Mouse (Mus musculus) liver, postnatal 0 days (tissue): Measurements from ENCODE around the gene Dscam. TPM values are rescaled to one million over a fixed set of nuclear protein-coding genes. Genes with fewer than 3 reads are reported as not detected.

Source experiments
- ATAC-seq: fragments of 200-750 bp; cut with Nextera tagmentation; 2 replicates; pipeline ENCODE4 v1.8.0; 2017; ENCODE audit warnings: mild to moderate bottlenecking, moderate library complexity
- DNase-seq: peaks from one replicate; pipeline ENCODE4 v3.0.0-alpha.2; 2016
- H3K27ac ChIP-seq: fragments of 300-500 bp; sonication (generic); 2 replicates; pipeline ENCODE4 v1.5.1; 2014; ENCODE audit warnings: antibody characterized with exemption, moderate library complexity, mild to moderate bottlenecking, low read depth
- H3K27me3 ChIP-seq: fragments of 300-500 bp; sonication (generic); 2 replicates; pipeline ENCODE4 v1.6.1; 2014; ENCODE audit warnings: low read length, control low read depth, mixed read lengths; ENCODE audit not compliant: insufficient read depth
- H3K36me3 ChIP-seq: fragments of 300-500 bp; sonication (generic); replicated peaks from 2 replicates; pipeline ENCODE4 v1.6.1; 2014; ENCODE audit warnings: mild to moderate bottlenecking, control low read depth, low read length, moderate library complexity, mixed read lengths; ENCODE audit not compliant: insufficient read depth
- H3K4me1 ChIP-seq: fragments of 300-500 bp; sonication (generic); 2 replicates; pipeline ENCODE4 v1.6.1; 2014; ENCODE audit warnings: antibody characterized with exemption, mild to moderate bottlenecking, control low read depth; ENCODE audit not compliant: insufficient read depth
- H3K4me2 ChIP-seq: fragments of 300-500 bp; sonication (generic); 2 replicates; pipeline ENCODE4 v1.6.1; 2014; ENCODE audit warnings: low read depth, mild to moderate bottlenecking, low read length, moderate library complexity, mixed read lengths
- H3K4me3 ChIP-seq: fragments of 300-500 bp; sonication (generic); 2 replicates; pipeline ENCODE4 v1.5.1; 2014; ENCODE audit warnings: low read depth, low read length
- H3K9ac ChIP-seq: fragments of 300-500 bp; sonication (generic); replicated peaks from 2 replicates; pipeline ENCODE4 v1.6.1; 2014; ENCODE audit warnings: mild to moderate bottlenecking, moderate library complexity
- H3K9me3 ChIP-seq: fragments of 300-500 bp; sonication (generic); 2 replicates; pipeline ENCODE4 v1.6.1; 2016; ENCODE audit warnings: mild to moderate bottlenecking, control low read depth, low read length, mixed read lengths
- CTCF ChIP-seq: sonication (generic); IDR thresholded peaks from 2 replicates; pipeline ENCODE4 v1.5.1; 2016; ENCODE audit warnings: antibody characterized with exemption, low read depth
- EP300 ChIP-seq: IDR thresholded peaks from 2 replicates; pipeline ENCODE4 v1.6.1; 2016; ENCODE audit warnings: antibody characterized with exemption, low read depth, mild to moderate bottlenecking
- WGBS: fragments of 180-500 bp; shearing (Covaris S2); extraction: QIAGEN DNeasy Blood & Tissue Kit; methylation state at CpG from one replicate; pipeline ENCODE4 v1.1.7; 2014; ENCODE audit not compliant: insufficient replicate concordance; 5-methylcytosine and 5-hydroxymethylcytosine counted together
- polyA plus RNA-seq: library from polyadenylated mRNA; unstranded; fragments of >200 nt; fragmentation: Nextera tagmentation; extraction: Ambion mirVana; gene quantifications from 2 replicates; pipeline ENCODE4 v1.2.1, GENCODE M21; 2015

The Dscam gene
- polyA plus RNA-seq, 1 experiment from 2014 or later: not detected

DNA sequence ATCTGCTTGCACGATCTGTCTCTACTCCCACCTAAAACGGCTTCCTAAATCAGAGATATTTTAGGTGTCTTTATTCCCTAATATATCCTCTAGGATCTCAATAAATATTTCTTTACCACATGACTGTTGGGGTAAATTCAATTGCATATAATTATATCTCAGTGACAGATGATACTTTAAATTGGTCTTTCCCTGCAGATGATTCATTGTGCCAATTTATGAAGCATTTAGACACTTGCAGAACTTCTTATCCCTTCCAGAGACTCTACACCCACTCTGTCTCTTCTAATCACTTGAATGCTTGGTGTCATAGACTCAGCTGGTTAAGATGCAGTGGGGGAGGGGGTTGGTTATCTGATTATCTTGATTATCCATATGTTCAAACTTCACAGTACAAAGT, 97.9 kb downstream of the Dscam start:
- Histone ChIP-seq H3K9ac (no peak overlapping the region), H3K4me2 (no peak overlapping the region), H3K4me3 (no peak overlapping the region), H3K27ac (no peak overlapping the region), H3K36me3 (no peaks in the 10 kb centered on the region), H3K4me1 (no peaks in the 10 kb centered on the region; the same call in 1 of the 2 replicates), H3K9me3 (no peaks in the 10 kb centered on the region), H3K27me3 (no peaks in the 10 kb centered on the region)
- TF ChIP-seq CTCF (no peak), EP300 (no peak)
- no peak for DNase-seq
- WGBS: 90% methylated on average over 2 of the region's 2 CpGs
- ATAC-seq: no peak

DNA sequence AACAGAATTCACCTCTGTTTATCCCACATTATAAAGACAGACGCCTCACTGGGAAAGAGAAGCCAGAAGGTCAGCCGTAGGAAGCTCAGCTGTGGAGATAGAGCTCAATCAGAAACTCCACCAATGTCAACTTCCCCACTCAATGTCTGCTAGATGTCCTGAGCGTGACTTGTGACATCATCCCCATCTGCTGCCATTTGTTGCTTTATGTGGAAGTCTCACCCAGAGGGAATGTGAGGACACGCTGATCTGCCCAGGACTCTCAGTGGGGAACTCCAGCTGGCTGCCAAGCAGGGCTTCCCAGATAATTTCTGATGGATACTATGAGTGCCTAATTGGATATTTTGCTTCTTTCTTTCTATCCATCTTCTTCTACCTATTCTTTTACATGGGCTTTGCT, 103.7 kb downstream of the Dscam start:
- no peak overlapping the region for H3K4me3 ChIP-seq
- H3K9ac ChIP-seq: no peak overlapping the region
- H3K27me3 ChIP-seq: no peaks in the 10 kb centered on the region
- no peaks in the 10 kb centered on the region for H3K4me1 ChIP-seq
- no peak overlapping the region for H3K27ac ChIP-seq
- 66% methylated on average over 4 of the region's 4 CpGs for WGBS
- no peak for TF ChIP-seq CTCF
- TF ChIP-seq EP300: no peak
- no peak overlapping the region for H3K4me2 ChIP-seq
- H3K36me3 ChIP-seq: no peaks in the 10 kb centered on the region
- ATAC-seq: no peak
- no peaks in the 10 kb centered on the region for H3K9me3 ChIP-seq
- no peak for DNase-seq

DNA sequence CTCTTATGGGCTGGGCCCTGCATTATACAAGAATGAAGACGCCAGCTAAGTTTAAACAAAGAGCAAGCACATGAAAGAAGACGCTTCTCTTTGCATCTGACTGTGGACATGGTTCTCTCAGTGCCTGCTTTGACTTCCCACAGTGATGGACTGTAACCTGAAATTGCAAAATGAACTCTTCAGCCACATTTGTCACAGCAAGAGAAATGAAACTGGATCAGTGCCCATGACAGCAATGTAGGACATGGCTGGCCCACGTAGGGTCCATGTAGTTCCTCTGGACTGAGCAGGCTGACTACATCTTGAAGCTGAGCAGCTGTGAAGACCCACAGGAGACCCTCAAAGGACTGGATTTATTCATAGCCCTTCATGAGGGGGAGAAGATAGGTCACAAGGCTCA, 108.3 kb downstream of the Dscam start:
- Histone ChIP-seq H3K9ac (no peak overlapping the region), H3K36me3 (no peaks in the 10 kb centered on the region), H3K9me3 (no peaks in the 10 kb centered on the region), H3K4me1 (no peaks in the 10 kb centered on the region), H3K27ac (no peak overlapping the region), H3K4me3 (no peak overlapping the region), H3K27me3 (no peaks in the 10 kb centered on the region), H3K4me2 (no peak overlapping the region)
- WGBS: 71% methylated on average over 3 of the region's 3 CpGs
- TF ChIP-seq EP300 (no peak), CTCF (no peak)
- no peak for ATAC-seq
- no peak for DNase-seq

DNA sequence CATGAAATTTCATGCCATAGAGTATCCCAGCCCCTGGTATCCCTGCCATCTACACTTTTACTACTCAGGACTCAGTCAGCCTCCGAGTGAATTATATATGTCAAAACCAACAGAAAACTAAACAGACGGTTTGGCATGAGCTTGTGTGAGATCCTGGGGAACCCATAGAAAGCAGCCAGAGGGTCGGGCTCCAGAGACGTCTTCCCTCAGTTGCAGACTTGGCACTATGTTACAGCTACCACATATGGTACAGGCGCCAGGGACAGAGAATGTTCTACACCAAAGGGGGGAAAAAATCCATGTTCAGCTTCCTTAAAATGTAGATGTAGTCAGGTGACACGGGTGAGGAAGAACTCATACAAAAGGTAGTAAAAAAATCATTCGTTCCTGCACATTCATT, 109.2 kb downstream of the Dscam start:
- H3K27ac ChIP-seq: no peak overlapping the region
- H3K27me3 ChIP-seq: no peaks in the 10 kb centered on the region
- WGBS: 68% methylated on average over 7 of the region's 7 CpGs
- no peaks in the 10 kb centered on the region for H3K4me1 ChIP-seq
- H3K4me2 ChIP-seq: no peak overlapping the region
- H3K36me3 ChIP-seq: no peaks in the 10 kb centered on the region
- no peak overlapping the region for H3K9ac ChIP-seq
- no peak overlapping the region for H3K4me3 ChIP-seq
- TF ChIP-seq CTCF (no peak), EP300 (no peak)
- no peaks in the 10 kb centered on the region for H3K9me3 ChIP-seq
- DNase-seq: no peak
- no peak for ATAC-seq

DNA sequence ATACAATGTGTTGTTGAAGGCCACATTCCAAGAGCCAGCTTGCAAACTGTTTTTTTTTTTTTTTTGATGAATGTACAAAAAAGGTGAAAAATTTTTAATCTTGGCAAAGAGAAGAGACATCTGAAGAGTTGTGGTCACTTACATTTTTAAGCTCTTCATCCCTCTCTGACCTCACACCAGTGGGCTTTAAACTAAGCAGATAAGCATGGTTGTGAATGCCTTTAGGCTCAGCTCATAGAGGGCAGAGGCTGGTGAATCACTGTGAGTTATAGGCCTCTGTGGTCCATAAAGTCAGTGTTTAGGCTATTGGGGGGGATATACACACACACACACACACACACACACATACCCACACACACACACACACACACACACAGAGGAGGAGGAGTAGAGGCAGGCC, 109.8 kb downstream of the Dscam start:
- DNase-seq (no peak), ATAC-seq (no peak)
- Histone ChIP-seq H3K4me2 (no peak overlapping the region), H3K27ac (no peak overlapping the region), H3K27me3 (no peaks in the 10 kb centered on the region), H3K4me3 (no peak overlapping the region), H3K36me3 (no peaks in the 10 kb centered on the region), H3K9me3 (no peaks in the 10 kb centered on the region), H3K9ac (no peak overlapping the region), H3K4me1 (no peaks in the 10 kb centered on the region)
- no peak for TF ChIP-seq EP300
- TF ChIP-seq CTCF: no peak

DNA sequence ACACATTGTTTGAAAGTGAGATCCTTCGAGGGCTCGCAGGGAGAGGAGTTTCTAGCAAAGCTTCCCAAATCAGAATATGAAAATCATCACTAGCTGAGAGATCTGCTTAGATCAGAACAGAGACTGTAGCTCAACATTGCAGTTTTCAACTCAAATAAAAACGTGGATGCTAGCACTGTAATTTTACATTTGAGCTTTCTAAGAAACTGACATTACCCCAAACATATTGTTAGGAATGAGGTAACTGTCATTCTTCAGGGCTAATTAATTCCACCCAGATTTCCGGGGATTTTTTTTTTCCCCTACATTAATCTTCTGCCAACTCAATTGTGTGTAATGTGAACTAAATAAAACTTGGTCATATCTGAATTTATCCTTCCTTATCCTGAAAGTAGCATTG, 110.3 kb downstream of the Dscam start:
- Histone ChIP-seq H3K36me3 (no peaks in the 10 kb centered on the region), H3K9ac (no peak overlapping the region), H3K27me3 (no peaks in the 10 kb centered on the region), H3K27ac (no peak overlapping the region), H3K4me2 (no peak overlapping the region), H3K4me3 (no peak overlapping the region), H3K4me1 (no peaks in the 10 kb centered on the region), H3K9me3 (no peaks in the 10 kb centered on the region)
- TF ChIP-seq CTCF: no peak
- TF ChIP-seq EP300: no peak
- DNase-seq (no peak), ATAC-seq (no peak)
- 63% methylated on average over 4 of the region's 4 CpGs for WGBS

DNA sequence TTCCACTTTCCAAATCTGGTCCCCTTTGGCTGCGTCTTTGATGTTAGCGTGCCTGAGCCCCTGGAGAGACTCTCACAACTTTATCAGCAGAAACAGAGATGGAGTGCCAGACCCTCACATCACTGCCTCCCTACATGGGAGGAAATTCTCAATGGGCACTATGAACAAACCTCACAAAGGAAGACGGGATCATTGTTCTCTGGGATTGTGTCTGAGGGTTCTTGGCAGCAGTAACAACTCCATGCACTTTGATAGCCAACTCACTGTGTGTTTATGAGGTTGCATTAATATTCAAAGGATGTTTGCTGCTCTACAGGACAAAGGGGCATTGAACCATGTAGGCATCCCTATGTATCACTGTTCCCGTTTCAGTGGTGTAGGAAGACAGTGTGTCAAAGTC, 135.3 kb downstream of the Dscam start:
- no peak for TF ChIP-seq EP300
- TF ChIP-seq CTCF: no peak

More for the DNA sequence above, 135.3 kb downstream of the Dscam start:
- Histone ChIP-seq H3K27me3 (no peaks in the 10 kb centered on the region), H3K4me1 (no peaks in the 10 kb centered on the region), H3K4me3 (no peak overlapping the region), H3K9me3 (no peaks in the 10 kb centered on the region), H3K4me2 (no peak overlapping the region), H3K9ac (no peak overlapping the region), H3K27ac (no peak overlapping the region), H3K36me3 (no peaks in the 10 kb centered on the region)
- WGBS: 81% methylated on average over 4 of the region's 4 CpGs
- no peak for DNase-seq
- no peak for ATAC-seq
